Mouse (Mus musculus): ENCODE measurements around the gene Fignl1.

The Fignl1 gene

DNA sequence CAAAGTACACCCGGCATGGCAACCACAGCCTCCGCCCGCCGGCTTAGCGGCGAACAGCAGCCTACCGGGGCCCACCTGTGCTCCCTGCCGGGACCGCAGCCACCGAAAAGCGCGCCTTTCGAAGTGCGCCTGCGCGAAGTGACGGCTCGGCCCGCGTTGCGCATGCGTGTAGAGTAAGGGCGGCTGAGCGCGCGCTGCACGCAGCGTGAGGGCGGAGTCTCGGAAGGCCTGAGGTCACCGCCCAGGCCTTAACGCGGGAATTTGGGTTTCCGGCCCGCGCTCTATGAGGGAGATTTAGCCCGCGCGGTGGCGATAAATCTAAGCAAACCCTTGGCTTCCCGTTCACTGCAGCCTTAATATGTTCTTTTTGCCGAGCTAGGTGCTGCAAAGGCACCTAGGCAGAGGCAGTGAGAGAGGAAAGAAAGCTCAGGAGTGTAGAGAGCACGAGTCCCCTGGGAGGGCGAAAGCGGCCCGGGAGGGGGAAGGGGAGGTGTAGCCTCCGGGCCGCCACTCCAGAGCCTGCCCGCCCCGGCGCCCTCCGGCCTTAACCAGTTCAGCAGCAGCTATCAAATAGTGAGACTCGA, at the start of gene Fignl1:
Fignl1 (minus strand) TSS at position 143 of the 584 bp plus-strand sequence.
- peak; percentile 98 for DNase-seq

DNA sequence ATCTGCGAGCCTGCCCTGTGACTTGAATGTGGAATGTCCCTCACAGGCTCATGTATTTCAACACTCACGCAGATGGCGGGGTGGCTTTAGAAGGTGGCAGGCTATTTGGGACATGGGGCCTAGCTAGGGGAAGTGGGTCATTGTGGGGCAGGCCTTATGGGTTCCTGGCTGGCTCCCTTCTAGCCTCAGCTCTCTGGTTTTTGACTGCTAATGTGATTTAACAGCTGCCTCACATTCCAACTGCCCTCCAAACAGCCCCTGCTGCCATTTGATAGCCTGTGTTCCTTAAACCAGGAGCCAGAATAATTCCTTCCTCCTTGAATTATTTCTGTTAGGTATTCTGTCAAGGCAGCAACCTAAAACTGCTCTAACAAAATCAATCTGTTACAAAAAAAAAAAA, 48.2 kb upstream of the Fignl1 start:
- no peak for DNase-seq

DNA sequence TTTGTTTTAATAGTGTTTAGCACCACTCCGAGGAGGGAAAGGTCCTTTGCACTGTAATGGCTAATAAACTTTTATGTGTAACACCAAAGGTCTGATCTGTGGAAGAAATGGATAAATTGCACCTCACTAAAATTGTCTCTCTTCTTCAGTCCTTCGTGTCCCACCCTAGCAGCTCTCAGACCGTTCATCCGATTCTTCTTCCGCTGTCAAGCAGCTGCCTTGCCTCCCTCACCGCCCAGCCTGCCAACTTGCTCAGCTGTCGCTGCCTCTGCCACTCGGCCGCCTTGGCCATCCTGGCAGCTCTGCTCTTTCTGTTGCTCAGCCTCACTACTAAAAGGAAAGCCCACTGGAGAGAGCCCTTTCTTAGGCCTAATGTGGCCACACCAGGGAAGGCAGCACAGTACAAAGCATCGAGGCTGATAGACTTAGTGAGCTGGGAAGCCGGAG, 46.9 kb upstream of the Fignl1 start:
- no peak for DNase-seq

DNA sequence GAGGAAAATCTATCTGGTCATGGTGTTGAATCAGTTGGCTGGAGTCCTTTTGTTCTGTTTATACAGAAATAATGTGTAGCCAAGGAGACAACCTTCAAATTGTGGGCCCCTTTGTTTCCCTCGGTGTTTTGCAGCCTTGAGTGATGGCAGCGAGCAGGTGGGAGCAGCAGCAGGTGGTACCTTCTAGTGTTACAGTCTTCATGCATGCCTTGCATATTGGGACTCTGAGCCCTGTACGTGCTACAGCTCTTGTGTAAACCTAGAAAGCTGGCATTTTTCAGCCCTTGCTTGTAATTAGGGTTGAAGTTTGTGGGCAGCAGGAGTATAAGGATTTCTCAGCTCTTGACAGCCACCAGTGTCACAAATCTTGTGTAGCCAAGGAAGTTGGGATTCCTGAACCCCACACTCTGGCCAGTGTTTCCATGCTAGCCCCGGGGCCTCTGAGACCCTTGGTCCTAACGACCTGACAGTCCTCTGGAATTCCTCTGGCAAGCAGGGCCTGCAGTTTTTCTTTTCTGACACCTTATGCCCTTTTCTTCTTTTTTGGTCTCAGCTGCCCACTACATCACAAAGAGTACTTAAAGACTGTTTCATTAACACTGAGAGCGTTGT, 46.4 kb upstream of the Fignl1 start:
- DNase-seq: no peak

GRCm38 (mm10) chr11:11853731-11854461, 45.1 kb upstream of the Fignl1 start:
- DNase-seq: no peak

DNA sequence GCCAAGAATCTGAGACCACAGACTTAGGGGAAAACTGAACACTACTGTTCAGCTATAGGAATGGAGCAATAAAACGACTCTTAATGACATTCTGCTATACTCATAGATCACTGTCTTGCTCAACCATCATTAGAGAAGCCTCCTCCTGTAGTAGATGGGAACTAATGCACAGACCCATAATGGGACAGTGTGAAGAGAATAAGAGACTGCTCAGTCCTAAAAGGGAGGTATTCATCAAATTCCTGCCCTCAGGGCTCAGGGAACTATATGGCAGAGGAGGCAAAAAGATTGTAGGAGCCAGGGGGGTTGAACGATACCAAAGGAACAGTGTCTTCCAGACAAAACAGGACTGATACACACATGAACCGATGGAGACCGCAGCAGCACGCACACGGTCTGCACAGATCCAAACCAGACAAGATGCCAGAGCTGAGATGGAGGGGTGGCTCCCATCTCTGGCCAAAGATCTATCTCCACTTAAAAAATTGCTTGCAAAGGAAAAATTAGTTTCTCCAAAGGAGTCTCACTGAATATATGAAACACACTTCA, 43.3 kb upstream of the Fignl1 start:
- DNase-seq: no peak

- no peak for DNase-seq
These were observed 41.9 kb upstream of the Fignl1 start for GRCm38 (mm10) chr11:11850476-11851267.

DNA sequence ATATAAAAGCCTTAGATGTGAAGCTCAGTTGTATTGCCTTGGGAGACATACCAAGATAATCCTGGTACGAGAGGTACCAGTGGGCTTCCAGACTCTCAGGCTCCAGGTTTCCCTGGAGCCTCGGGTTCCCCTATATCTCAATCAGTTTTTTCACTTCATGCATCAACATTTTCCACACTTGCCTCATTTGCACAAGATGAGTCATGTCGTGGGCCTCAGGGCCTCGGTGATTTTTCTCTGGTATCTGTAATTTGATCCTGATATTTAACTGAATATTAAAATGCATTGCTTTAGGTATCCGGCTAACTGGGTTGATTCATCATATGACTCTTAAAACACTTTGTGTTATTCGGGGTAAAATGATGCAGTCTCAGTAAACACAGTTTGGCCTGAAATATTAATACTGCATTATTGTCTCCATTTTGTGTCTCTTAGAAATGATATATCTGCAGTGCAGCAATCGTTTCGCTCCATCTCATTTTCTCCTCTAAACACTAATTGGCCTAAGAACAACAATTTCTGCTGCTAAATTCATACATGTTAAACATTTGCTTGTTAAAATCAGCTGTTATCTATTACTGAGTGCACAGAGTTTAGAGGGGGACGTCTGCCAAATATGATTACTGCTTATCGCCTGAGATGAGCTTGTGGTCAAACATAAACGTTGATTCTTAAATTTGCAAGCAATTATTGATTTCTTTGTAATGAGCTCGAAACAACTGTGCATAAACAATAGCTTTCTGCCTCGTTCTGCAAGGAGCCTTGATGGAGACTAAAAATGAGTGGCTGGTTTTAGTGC, 41.0 kb upstream of the Fignl1 start:
- no peak for DNase-seq

DNA sequence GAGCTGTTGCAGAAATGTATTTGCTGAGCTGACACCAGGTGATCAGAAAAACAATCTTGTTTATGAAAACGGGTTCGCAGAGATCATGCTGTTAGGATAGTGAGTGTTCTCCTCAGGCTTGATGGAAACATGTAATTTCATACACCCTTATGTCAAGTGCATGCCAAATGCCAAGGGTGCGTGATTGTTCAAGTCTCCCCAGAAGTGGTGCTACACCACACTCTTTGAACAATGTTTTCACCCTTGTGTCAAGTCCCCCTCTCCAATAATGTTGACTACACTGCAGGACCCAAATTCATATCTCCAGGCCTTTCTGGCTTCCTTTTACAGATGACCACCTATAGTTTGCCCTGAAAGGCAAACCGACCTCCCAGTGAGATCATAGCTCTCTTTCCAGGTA, 39.7 kb upstream of the Fignl1 start:
- no peak for DNase-seq

DNA sequence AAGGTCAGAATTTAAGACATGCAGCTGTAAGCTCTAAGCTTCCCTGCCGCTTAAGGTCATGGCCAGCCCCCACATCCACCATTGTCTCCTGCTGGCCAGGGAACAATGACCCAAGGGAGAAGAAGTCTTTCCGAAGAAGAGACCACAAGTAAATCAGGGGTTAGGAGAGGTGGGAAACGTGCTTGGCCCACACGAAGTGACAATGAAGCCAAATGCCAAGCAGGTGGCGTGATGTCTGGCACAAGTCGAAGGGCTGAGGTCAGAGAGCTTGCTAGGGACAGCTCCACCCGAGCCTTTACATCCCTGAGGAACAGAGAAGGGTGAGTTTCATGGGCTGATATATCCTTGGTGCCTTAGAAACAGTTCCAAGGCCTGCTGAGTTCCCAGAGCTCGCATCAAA, 36.3 kb upstream of the Fignl1 start:
- DNase-seq: no peak

- no peak for DNase-seq
These were observed 35.7 kb upstream of the Fignl1 start for GRCm38 (mm10) chr11:11844367-11844971.

DNA sequence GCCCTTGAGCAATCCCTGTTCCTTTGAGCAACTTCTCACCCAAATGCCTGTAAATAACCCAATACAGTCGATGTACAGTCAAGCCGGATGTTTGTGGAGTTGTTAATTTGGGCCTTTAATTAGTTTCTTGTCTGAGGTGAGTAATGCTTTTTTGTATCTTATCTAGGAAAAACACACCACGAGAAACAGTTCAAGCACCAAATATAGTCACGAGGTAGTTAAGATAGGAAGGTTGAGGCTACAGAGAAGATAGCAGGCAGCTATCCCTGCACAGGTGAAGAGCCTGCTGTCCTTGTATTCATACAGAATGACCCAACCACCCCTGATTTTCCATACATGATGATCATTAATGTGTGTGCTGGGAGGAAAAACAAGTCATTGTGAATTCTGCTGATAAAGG, 32.8 kb upstream of the Fignl1 start:
- DNase-seq: no peak

- no peak for DNase-seq
These were observed 32.0 kb upstream of the Fignl1 start for GRCm38 (mm10) chr11:11840746-11841145.

- DNase-seq: no peak
These were observed 31.1 kb upstream of the Fignl1 start for GRCm38 (mm10) chr11:11839874-11840273.

- no peak for DNase-seq
These were observed 28.6 kb upstream of the Fignl1 start for GRCm38 (mm10) chr11:11837384-11837783.

- DNase-seq: no peak
These were observed 28.1 kb upstream of the Fignl1 start for GRCm38 (mm10) chr11:11836713-11837370.

GRCm38 (mm10) chr11:11836262-11836661, 27.5 kb upstream of the Fignl1 start:
- DNase-seq: no peak

DNA sequence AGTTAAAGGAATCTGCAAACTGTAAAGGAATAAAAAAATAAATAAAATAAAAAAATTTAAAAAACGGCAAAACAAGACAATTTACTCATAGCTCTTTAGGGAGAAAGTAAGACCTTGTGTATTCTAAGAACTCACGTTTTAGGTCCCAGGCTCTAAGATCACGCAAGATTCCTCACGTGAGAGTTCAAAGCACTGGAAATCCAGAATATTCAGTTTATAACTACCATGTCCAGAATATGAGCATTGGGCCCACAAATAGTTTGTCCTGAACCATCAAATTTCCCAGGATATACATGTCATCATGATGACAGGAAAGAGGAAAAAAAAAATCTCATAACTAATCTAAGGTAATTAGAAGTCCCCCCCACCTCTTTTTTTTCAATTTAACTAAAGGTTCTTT, 27.0 kb upstream of the Fignl1 start:
- DNase-seq: no peak

- DNase-seq: no peak
These were observed 26.6 kb upstream of the Fignl1 start for GRCm38 (mm10) chr11:11835361-11835760.

DNA sequence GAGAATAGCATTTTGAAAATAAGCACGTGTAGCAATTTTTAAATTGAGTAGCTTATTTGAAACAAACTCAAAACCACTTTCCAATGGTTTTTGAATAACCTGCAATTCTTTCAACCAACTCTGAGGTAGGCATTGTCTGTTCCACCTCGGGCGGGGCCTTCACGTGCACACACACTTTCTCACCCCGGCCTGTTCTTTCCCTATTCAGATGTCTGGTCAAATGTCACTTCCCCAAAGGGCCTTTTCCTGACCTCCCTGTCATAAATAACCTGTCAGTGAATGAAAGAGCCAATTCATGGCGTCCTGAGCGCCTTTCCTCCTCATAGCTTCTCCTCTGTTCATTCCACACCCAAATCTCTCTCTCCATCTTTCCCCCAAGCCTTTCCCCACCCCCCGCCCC, 24.3 kb upstream of the Fignl1 start:
- no peak for DNase-seq

GRCm38 (mm10) chr11:11832755-11833084, 24.0 kb upstream of the Fignl1 start:
- DNase-seq: no peak

All from thymus, postnatal 36 days (tissue).